Mouse (Mus musculus): ENCODE data around the gene Olfr91.

The Olfr91 gene

DNA sequence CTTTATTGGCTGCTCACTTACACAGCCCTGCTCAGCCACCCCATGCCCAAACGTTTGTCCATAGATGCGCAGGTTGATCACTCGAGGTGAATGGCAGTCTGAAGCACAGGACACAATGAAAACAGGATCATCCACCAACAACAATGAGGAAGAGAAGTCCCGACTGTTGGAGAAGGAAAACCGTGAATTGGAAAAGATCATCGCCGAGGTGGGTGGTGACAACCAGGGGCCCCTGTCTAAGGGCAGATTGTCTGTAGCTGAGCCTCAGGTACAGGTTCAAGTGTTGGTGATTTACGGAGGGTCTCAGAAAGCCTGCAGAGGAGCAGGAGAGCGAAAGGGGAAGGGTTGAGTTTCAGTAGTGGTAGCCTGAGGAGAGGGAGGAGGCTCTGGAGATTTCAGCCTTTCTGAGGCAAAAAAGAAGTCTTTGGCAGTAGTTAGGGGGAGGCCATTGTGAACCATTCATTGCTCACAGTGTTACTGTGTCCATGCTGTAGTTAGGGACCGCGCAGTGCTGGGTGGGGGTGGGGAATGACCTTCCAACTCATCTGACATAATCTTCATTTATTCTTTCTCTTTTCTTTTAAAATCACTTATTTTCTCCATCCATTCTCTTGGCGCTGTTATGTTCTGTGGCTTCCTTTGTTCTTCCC, 25.9 kb downstream of the Olfr91 start:
- Histone ChIP-seq H3K36me3 (ENCODE audit: control insufficient read depth, insufficient read depth, low read length, poor library complexity, severe bottlenecking) (no peaks in the 10 kb centered on the region), H3K27me3 (ENCODE audit: control insufficient read depth, insufficient read depth, low read length, poor library complexity, severe bottlenecking) (no peaks in the 10 kb centered on the region)
- DNase-seq (ENCODE audit: low read depth, low spot score): no peak

- Histone ChIP-seq H3K36me3 (ENCODE audit: control insufficient read depth, insufficient read depth, low read length, poor library complexity, severe bottlenecking) (no peaks in the 10 kb centered on the region), H3K27me3 (ENCODE audit: control insufficient read depth, insufficient read depth, low read length, poor library complexity, severe bottlenecking) (no peaks in the 10 kb centered on the region)
- DNase-seq (ENCODE audit: low read depth, low spot score): no peak
Observed at GRCm38 (mm10) chr17:37070121-37070520, 28.0 kb downstream of the Olfr91 start.

DNA sequence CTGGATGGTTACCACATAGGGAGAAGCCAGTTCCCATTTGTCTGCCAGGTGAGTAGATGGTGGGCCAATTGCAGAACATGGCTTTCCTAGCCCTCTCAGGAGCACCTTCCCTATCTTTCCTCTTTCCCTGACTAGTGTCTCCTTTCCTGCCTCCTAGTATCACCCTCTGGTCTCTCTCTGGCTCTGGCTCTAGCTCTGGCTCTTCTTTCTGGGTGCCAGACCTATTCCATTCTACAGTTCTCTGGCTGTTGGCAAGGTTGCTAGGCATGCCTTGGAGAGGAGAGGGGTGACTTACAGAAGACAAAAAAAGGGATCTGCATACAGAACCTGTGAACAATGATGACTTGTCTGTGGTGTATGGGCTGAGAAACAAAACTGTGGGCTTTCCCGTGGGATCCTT, 30.2 kb downstream of the Olfr91 start:
- DNase-seq (ENCODE audit: low read depth, low spot score): no peak
- H3K27me3 ChIP-seq (ENCODE audit: control insufficient read depth, insufficient read depth, low read length, poor library complexity, severe bottlenecking): no peaks in the 10 kb centered on the region
- H3K36me3 ChIP-seq (ENCODE audit: control insufficient read depth, insufficient read depth, low read length, poor library complexity, severe bottlenecking): 0 out of 2 replicates have a peak, but pooled peaks cover 2% of the 10 kb centered on the region

DNA sequence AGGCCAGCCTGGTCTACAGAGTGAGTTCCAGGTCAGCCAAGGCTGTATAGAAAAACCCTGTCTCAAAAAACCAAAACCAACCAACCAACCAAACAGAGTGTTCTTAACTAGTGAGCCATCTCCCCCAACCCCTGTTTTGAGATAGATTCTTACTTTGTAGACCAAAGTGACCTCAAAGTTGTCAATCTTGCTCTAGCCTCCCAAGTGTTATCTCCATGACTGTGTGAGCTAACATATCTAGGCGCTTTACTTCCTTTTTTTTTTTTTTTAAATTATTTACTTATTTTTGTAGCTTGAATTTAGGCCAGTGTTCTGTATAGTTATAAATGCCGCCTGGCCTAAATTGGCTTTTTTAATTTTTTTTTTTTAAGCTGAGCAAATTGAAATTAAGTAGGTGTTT, 32.1 kb downstream of the Olfr91 start:
- Histone ChIP-seq H3K27me3 (ENCODE audit: control insufficient read depth, insufficient read depth, low read length, poor library complexity, severe bottlenecking) (no peaks in the 10 kb centered on the region), H3K36me3 (ENCODE audit: control insufficient read depth, insufficient read depth, low read length, poor library complexity, severe bottlenecking) (0 out of 2 replicates have a peak, but pooled peaks cover 2% of the 10 kb centered on the region)
- DNase-seq (ENCODE audit: low read depth, low spot score): no peak

DNA sequence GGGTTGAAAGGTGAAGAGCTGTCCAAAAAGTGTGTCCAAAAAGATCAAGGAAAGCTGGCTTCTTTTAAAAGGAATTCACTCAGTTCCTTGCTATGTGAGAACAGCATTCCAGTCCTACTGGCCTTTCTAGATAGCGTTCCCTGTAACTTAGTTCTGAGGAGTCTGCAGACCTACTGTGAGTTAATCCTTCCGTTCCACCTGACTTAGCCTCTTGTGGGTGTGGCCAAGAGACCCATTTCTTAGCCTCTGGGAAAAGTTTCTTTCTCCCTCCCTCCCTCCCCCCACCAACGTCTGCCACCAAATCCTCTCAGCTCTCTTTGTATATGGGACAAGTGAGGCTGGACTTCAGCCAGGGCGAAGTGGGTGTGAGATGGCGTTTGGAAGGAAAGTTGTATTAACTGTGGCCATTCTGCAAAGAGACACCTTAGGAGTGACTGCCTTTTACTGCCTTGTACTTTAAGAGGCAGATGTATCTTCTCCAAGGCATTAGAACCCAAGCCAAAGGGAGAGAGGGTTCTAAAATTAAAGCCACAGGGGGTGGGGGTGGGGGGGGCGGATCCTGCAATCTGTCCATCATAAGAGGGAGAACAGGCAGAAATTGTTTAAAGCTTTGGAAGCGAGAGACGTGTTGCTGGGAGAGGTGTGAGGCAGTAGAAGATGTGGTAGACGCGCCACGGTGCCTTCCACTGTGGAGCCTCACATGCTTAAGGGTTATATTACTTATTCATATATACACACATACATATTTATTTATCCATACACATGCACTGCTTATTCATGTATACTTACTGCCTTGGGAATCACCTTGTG, 34.2 kb downstream of the Olfr91 start:
- 0 out of 2 replicates have a peak, but pooled peaks cover 2% of the 10 kb centered on the region for H3K36me3 ChIP-seq (ENCODE audit: control insufficient read depth, insufficient read depth, low read length, poor library complexity, severe bottlenecking)
- no peak for DNase-seq (ENCODE audit: low read depth, low spot score)
- no peaks in the 10 kb centered on the region for H3K27me3 ChIP-seq (ENCODE audit: control insufficient read depth, insufficient read depth, low read length, poor library complexity, severe bottlenecking)

- Histone ChIP-seq H3K36me3 (ENCODE audit: control insufficient read depth, insufficient read depth, low read length, poor library complexity, severe bottlenecking) (0 out of 2 replicates have a peak, but pooled peaks cover 2% of the 10 kb centered on the region), H3K27me3 (ENCODE audit: control insufficient read depth, insufficient read depth, low read length, poor library complexity, severe bottlenecking) (no peaks in the 10 kb centered on the region)
- no peak for DNase-seq (ENCODE audit: low read depth, low spot score)
Observed at GRCm38 (mm10) chr17:37063063-37063462, 35.0 kb downstream of the Olfr91 start.

DNA sequence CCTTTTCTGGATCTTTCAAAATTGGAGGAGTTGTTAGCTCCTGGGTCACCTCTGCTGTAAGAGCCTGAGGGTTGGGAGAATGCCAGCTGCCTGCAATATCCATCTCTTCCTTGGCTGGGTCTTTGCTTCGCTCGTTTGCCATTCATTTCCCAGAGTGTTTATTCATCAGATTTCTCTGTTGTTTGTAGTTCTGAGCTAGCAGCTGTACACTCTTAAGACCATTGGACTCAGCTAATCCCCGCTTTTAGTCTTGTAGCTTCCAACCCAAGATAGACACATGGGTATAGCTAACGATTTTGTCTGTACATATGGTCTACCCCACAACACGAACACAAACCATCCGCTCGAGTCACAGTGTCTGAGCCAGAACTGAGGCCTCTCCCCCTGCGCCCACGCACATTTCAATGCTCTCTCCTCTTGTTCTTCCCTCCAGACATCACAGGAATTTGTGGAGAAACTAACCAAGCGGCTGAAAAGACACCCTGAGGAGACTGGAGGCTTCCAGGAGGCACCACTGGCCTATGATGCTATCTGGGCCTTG, 35.9 kb downstream of the Olfr91 start:
- no peak for DNase-seq (ENCODE audit: low read depth, low spot score)
- Histone ChIP-seq H3K36me3 (ENCODE audit: control insufficient read depth, insufficient read depth, low read length, poor library complexity, severe bottlenecking) (0 out of 2 replicates have a peak, but pooled peaks cover 2% of the 10 kb centered on the region), H3K27me3 (ENCODE audit: control insufficient read depth, insufficient read depth, low read length, poor library complexity, severe bottlenecking) (no peaks in the 10 kb centered on the region)

DNA sequence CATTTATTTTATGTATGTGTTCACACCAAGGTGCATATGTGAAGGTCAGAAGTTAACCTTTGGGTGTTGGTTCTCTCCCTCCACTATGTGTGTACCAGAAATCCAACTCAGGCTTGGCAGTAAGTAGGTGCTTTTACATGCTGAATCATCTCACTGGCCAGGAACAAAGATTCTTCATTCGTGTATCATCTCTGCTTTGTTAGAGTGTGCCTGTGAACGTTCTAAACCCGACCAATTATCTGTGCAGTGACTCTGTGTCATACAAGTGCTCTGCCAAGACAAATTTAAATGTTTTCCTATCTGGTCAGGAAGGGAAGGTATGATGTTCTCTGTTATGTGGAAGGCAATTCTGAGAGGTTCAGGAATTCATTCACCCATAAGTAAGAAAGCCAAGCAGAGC, 36.6 kb downstream of the Olfr91 start:
- no peak for DNase-seq (ENCODE audit: low read depth, low spot score)
- Histone ChIP-seq H3K36me3 (ENCODE audit: control insufficient read depth, insufficient read depth, low read length, poor library complexity, severe bottlenecking) (0 out of 2 replicates have a peak, but pooled peaks cover 2% of the 10 kb centered on the region), H3K27me3 (ENCODE audit: control insufficient read depth, insufficient read depth, low read length, poor library complexity, severe bottlenecking) (no peaks in the 10 kb centered on the region)

DNA sequence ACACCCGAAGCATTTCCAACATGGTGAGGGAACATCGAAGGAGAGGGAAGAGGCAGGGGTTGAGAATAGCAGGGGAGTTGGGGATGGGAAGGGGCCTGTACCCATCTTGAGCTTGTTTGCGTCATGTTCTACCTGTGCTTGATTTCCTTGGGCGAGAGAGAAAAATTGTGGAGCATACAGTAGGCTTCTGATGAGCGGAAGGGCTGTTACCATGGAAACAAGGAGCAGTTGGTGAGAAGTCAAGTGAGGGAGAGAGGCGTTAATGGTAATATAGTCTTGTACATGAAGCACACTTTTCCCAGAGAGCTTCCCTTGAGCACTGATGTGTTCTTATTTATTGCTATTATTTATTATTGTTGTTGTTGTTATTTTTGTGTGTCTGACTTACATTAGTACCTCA, 41.1 kb downstream of the Olfr91 start:
- no peak for DNase-seq (ENCODE audit: low read depth, low spot score)
- Histone ChIP-seq H3K36me3 (ENCODE audit: control insufficient read depth, insufficient read depth, low read length, poor library complexity, severe bottlenecking) (no peaks in the 10 kb centered on the region; the same call in 1 of the 2 replicates), H3K27me3 (ENCODE audit: control insufficient read depth, insufficient read depth, low read length, poor library complexity, severe bottlenecking) (no peaks in the 10 kb centered on the region)

GRCm38 (mm10) chr17:37051745-37052144, 46.3 kb downstream of the Olfr91 start:
- Histone ChIP-seq H3K27me3 (ENCODE audit: control insufficient read depth, insufficient read depth, low read length, poor library complexity, severe bottlenecking) (no peaks in the 10 kb centered on the region), H3K36me3 (ENCODE audit: control insufficient read depth, insufficient read depth, low read length, poor library complexity, severe bottlenecking) (no peaks in the 10 kb centered on the region; the same call in 1 of the 2 replicates)
- no peak for DNase-seq (ENCODE audit: low read depth, low spot score)

DNA sequence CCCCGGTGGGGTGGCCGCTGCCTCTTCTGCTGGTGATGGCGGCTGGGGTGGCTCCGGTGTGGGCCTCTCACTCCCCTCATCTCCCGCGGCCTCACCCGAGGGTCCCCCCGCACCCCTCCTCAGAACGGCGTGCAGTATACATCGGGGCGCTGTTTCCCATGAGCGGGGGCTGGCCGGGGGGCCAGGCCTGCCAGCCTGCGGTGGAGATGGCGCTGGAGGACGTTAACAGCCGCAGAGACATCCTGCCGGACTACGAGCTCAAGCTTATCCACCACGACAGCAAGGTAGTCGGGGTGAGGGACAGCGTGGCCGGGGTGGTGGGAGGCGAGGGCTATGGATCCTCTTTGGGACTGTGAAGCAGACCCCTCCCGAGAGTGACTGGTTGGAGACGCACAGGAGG, 47.2 kb downstream of the Olfr91 start:
- H3K36me3 ChIP-seq (ENCODE audit: control insufficient read depth, insufficient read depth, low read length, poor library complexity, severe bottlenecking): no peaks in the 10 kb centered on the region; the same call in 1 of the 2 replicates
- no peak for DNase-seq (ENCODE audit: low read depth, low spot score)
- no peaks in the 10 kb centered on the region for H3K27me3 ChIP-seq (ENCODE audit: control insufficient read depth, insufficient read depth, low read length, poor library complexity, severe bottlenecking)

DNA sequence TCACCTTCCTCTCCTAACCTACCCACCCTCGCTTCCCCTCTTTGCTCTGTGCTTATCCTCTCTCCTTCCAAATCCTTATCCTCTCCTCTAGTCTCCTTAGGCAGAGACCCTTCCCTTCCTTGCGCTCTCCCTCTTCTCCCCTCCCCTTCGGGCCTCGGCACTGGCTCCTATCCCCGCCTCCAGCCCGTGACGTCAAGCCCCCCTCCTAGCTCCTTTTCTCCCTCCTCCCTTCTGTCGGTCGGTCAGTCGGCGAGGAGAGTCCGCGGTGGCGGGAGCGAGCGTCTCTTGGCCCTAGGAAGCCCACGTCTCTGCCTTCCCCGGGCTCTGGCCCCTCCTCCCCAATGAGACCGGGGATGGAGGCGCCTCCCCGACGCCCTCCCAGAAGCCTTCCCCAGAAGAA, 47.7 kb downstream of the Olfr91 start:
- H3K27me3 ChIP-seq (ENCODE audit: control insufficient read depth, insufficient read depth, low read length, poor library complexity, severe bottlenecking): no peaks in the 10 kb centered on the region
- H3K36me3 ChIP-seq (ENCODE audit: control insufficient read depth, insufficient read depth, low read length, poor library complexity, severe bottlenecking): no peaks in the 10 kb centered on the region; the same call in 1 of the 2 replicates
- DNase-seq (ENCODE audit: low read depth, low spot score): peak; percentile 30

DNA sequence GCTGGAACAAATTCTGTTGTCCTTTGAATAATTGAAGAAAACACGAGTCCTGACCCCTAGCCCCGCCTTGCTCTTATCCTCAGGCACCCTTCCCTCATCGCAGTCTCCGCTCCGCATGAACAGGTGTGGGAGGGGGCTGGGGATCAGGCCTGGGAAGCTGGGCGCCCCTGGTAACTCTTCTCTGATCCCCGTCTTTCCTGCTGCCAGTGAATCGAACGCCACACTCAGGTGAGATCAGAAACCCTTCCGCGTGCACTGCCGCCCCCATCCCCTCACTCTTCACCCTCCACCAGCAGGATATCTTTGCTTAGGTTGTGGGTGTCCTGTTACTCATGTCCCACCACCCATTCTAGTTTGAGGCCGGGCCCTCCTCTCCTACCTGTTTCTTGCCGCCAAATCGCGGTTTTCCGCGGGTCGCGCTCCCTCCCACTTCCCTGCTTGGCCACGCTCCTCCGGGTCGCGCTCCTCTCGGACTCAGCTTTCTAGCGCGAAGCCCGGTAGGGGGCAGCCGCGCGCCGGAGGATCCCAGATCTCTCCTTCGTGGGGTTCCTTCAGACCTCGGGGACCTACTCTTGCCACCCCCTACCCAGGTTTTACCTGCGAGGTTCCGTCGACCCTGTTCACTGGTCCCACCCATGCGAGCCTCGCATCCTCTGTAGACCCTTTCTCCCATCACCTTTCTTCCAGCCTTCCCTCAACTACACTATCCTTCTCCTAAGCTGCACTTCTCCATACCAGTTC, 48.3 kb downstream of the Olfr91 start:
- peak; percentile 41 for DNase-seq (ENCODE audit: low read depth, low spot score)
- H3K36me3 ChIP-seq (ENCODE audit: control insufficient read depth, insufficient read depth, low read length, poor library complexity, severe bottlenecking): no peaks in the 10 kb centered on the region; the same call in 1 of the 2 replicates
- H3K27me3 ChIP-seq (ENCODE audit: control insufficient read depth, insufficient read depth, low read length, poor library complexity, severe bottlenecking): no peaks in the 10 kb centered on the region

GRCm38 (mm10) chr17:37048383-37048782, 49.7 kb downstream of the Olfr91 start:
- no peak for DNase-seq (ENCODE audit: low read depth, low spot score)
- no peaks in the 10 kb centered on the region for H3K27me3 ChIP-seq (ENCODE audit: control insufficient read depth, insufficient read depth, low read length, poor library complexity, severe bottlenecking)
- no peaks in the 10 kb centered on the region for H3K36me3 ChIP-seq (ENCODE audit: control insufficient read depth, insufficient read depth, low read length, poor library complexity, severe bottlenecking)

Measured in splenic B cell, adult 2 months (primary cell).